Mouse (Mus musculus): ENCODE data around the gene Thap4. TPM values are rescaled to one million over a fixed set of nuclear protein-coding genes. Genes with fewer than 3 reads are reported as not detected.
"Not testable (repeated sequence)": the region's sequence is repeated elsewhere in the genome, so short reads cannot be mapped to it uniquely, and the experiment has no call there.

Gene Thap4
- polyA plus RNA-seq, 1 experiment from 2014 or later, result 75.3 TPM

DNA sequence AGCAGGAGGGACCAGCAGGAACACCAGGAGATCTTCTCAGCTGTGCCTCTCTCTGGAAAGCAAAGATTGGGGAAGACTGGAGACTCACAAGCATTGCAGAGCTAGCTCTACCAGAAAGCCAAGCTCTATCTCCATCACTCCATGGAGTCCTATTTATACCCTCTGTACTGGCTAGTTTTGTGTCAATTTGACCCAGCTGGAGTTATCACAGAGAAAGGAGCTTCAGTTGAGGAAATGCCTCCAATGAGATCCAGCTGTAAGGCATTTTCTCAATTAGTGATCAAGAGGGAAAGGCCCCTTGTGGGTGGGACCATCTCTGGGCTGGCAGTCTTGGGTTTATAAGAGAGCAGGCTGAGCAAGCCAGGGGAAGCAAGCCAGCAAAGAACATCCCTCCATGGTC is 96.1 kb downstream of the Thap4 start, which contains the start of gene Stk25:
Stk25 (minus strand) TSS at position 101 of the 400 bp plus-strand sequence.
- not testable (repeated sequence) for H3K4me3 ChIP-seq (ENCODE audit: low read length); H3K9me3 ChIP-seq (ENCODE audit: low read length); ATAC-seq (ENCODE audit: low FRiP score, low TSS enrichment); H3K4me1 ChIP-seq (ENCODE audit: insufficient read depth, low read length); H3K27me3 ChIP-seq (ENCODE audit: insufficient read depth, low read length); H3K36me3 ChIP-seq (ENCODE audit: insufficient read depth, low read length); H3K27ac ChIP-seq (ENCODE audit: low read length); H3K9ac ChIP-seq (replicated peaks; ENCODE audit: low read length); H3K4me2 ChIP-seq (replicated peaks; ENCODE audit: low read depth, low read length)

DNA sequence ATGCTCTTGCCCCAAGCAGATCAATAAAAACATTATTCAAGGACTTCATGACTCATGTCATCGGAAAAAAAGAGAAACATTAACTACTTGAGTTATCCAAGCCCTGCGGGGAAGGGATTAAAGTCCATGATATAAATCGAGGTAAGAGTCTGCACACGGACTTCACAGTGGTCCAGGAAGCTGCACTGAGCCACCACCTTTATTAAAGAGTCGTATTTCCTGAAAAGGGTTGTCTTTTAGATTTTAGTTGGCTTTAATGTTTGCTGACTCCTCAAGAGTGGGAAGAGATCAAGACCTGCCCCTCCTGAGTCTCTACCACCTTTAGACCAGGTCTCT is 97.7 kb downstream of the Thap4 start:
- 65% methylated on average over 5 of the region's 5 CpGs for WGBS

DNA sequence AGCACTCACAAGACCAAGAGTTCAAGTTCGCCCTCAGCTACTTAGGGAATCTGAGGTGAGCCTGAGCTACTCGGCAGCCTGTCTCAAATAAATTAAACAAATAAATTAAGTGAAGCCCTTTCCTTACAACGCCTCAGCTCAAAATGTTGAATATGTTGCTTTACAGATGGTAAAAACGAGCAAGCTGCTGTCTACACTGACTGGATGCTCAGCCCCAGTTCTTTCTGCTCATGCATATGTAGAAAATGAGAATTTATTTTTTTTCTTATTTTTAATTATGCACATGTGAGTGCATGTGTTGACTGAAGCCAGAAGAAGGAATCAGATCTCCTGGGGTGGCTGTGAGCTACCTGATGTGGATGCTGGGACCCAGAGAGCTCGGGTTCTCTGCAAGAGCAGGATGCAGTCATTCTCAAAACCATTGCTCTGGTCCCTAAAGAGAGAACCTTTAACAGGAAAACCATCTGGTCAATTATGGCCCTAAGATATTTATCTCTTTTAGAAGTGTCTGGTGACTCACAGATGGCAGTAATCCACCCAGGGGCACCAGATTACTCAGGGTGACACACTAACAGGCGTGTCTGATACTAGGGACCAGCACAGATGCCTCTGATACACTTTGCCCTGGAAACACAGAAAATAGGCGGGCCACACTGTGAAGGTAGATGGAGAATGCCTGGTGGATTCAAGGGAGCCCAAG is 98.2 kb downstream of the Thap4 start:
- Histone ChIP-seq H3K4me1 (ENCODE audit: insufficient read depth, low read length) (peaks cover 4% of the 10 kb centered on the region; the same call in 1 of the 2 replicates), H3K9ac (replicated peaks; ENCODE audit: low read length) (no peak overlapping the region), H3K27me3 (ENCODE audit: insufficient read depth, low read length) (no peaks in the 10 kb centered on the region), H3K27ac (ENCODE audit: low read length) (no peak overlapping the region), H3K4me3 (ENCODE audit: low read length) (no peak overlapping the region), H3K4me2 (replicated peaks; ENCODE audit: low read depth, low read length) (no peak overlapping the region), H3K9me3 (ENCODE audit: low read length) (0 out of 2 replicates have a peak, but pooled peaks cover 4% of the 10 kb centered on the region), H3K36me3 (ENCODE audit: insufficient read depth, low read length) (no peaks in the 10 kb centered on the region)
- ATAC-seq (ENCODE audit: low FRiP score, low TSS enrichment), result no peak
- WGBS, result 62% methylated on average over 7 of the region's 7 CpGs

More for the DNA sequence above, 97.7 kb downstream of the Thap4 start:
- H3K27me3 ChIP-seq (ENCODE audit: insufficient read depth, low read length), result no peaks in the 10 kb centered on the region
- H3K9me3 ChIP-seq (ENCODE audit: low read length), result 0 out of 2 replicates have a peak, but pooled peaks cover 4% of the 10 kb centered on the region
- no peaks in the 10 kb centered on the region for H3K36me3 ChIP-seq (ENCODE audit: insufficient read depth, low read length)
- no peak overlapping the region for H3K9ac ChIP-seq (replicated peaks; ENCODE audit: low read length)
- ATAC-seq (ENCODE audit: low FRiP score, low TSS enrichment), result no peak
- H3K4me2 ChIP-seq (replicated peaks; ENCODE audit: low read depth, low read length), result no peak overlapping the region
- no peak overlapping the region for H3K27ac ChIP-seq (ENCODE audit: low read length)
- no peak overlapping the region for H3K4me3 ChIP-seq (ENCODE audit: low read length)
- peaks cover 4% of the 10 kb centered on the region; the same call in 1 of the 2 replicates for H3K4me1 ChIP-seq (ENCODE audit: insufficient read depth, low read length)

DNA sequence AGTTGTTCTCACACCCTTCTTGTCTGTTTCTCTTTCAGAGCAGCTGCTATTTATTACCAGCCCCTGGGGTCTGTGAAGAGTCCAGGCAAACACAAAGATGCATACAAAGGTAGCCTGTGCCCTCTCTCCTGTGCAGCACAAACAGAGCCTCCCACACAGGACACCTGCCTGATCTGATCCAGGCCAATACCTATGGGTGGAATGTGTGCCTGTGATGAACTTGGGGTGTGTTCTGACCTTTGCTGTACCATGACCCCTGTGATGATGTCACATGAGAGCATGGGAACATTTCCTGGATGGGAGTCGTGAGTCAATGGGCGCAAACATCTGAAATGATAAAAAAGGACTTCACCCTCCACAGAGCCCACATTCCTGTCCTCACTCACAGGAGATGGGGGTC is 99.9 kb downstream of the Thap4 start:
- Histone ChIP-seq H3K27ac (ENCODE audit: low read length) (no peak overlapping the region), H3K9ac (replicated peaks; ENCODE audit: low read length) (no peak overlapping the region), H3K9me3 (ENCODE audit: low read length) (no peaks in the 10 kb centered on the region), H3K36me3 (ENCODE audit: insufficient read depth, low read length) (no peaks in the 10 kb centered on the region), H3K4me1 (ENCODE audit: insufficient read depth, low read length) (peaks cover 4% of the 10 kb centered on the region; the same call in 1 of the 2 replicates), H3K27me3 (ENCODE audit: insufficient read depth, low read length) (no peaks in the 10 kb centered on the region), H3K4me2 (replicated peaks; ENCODE audit: low read depth, low read length) (no peak overlapping the region), H3K4me3 (ENCODE audit: low read length) (no peak overlapping the region)
- WGBS, result 63% methylated on average over 2 of the region's 2 CpGs
- 0 out of 2 replicates have a peak, but pooled peaks have one; percentile 46 for ATAC-seq (ENCODE audit: low FRiP score, low TSS enrichment)

DNA sequence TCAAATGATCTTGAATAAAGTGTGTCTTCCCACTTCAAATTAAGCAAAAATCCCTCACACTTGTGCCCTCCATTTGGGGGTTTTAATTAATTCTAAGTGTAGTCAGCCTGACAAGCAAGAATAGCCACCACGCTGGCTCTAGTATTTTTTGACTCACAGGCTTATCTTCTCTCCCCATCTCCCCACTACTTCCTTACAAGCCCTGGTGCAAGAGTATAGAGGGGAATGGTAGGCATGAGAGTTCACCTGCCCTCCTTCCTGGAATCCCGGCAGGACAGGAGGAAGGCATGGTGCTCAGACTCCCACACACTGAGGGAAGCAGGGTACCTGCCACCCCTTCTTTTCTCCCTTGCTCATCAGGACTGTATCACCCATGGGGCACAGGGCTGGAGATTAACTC is 100.4 kb downstream of the Thap4 start:
- no peaks in the 10 kb centered on the region for H3K36me3 ChIP-seq (ENCODE audit: insufficient read depth, low read length)
- no peaks in the 10 kb centered on the region for H3K27me3 ChIP-seq (ENCODE audit: insufficient read depth, low read length)
- H3K4me2 ChIP-seq (replicated peaks; ENCODE audit: low read depth, low read length), result no peak overlapping the region
- ATAC-seq (ENCODE audit: low FRiP score, low TSS enrichment), result no peak
- H3K9me3 ChIP-seq (ENCODE audit: low read length), result no peaks in the 10 kb centered on the region
- peaks cover 4% of the 10 kb centered on the region; the same call in 1 of the 2 replicates for H3K4me1 ChIP-seq (ENCODE audit: insufficient read depth, low read length)
- 32% methylated on average over 2 of the region's 2 CpGs for whole genome bisulfite sequencing
- no peak overlapping the region for H3K4me3 ChIP-seq (ENCODE audit: low read length)
- no peak overlapping the region for H3K27ac ChIP-seq (ENCODE audit: low read length)
- H3K9ac ChIP-seq (replicated peaks; ENCODE audit: low read length), result no peak overlapping the region

Other genes with a start within 250 kb of the Thap4 start
- 10.1 and 10.4 TPM in 2 replicates for gene Farp2, start 242.8 kb downstream of the Thap4 start, polyA plus RNA-seq (2015; fragmentation: Nextera tagmentation; extraction: Ambion mirVana)
- 205 and 210 TPM in 2 replicates for gene Stk25, start 96.2 kb downstream of the Thap4 start, polyA plus RNA-seq (2015; fragmentation: Nextera tagmentation; extraction: Ambion mirVana)
- gene Bok, start 69.2 kb downstream of the Thap4 start, polyA plus RNA-seq (2015; fragmentation: Nextera tagmentation; extraction: Ambion mirVana), result 98.3 and 108 TPM in 2 replicates
- 85.3 and 95.0 TPM in 2 replicates for gene Atg4b, start 3.4 kb downstream of the Thap4 start, polyA plus RNA-seq (2015; fragmentation: Nextera tagmentation; extraction: Ambion mirVana)
- gene Dtymk, start 47.1 kb upstream of the Thap4 start, polyA plus RNA-seq (2015; fragmentation: Nextera tagmentation; extraction: Ambion mirVana), result 233 and 259 TPM in 2 replicates
- 20.6 TPM in 2 replicates for gene Ing5, start 49.1 kb upstream of the Thap4 start, polyA plus RNA-seq (2015; fragmentation: Nextera tagmentation; extraction: Ambion mirVana)
- gene D2hgdh, start 70.0 kb upstream of the Thap4 start, polyA plus RNA-seq (2015; fragmentation: Nextera tagmentation; extraction: Ambion mirVana), result 19.2 and 22.3 TPM in 2 replicates
- 0.10 TPM in 1 of 2 replicates, not detected in the other for gene Gal3st2, start 106.4 kb upstream of the Thap4 start, polyA plus RNA-seq (2015; fragmentation: Nextera tagmentation; extraction: Ambion mirVana)
- 0.14 TPM in 1 of 2 replicates, not detected in the other for gene Gal3st2b, start 163.4 kb upstream of the Thap4 start, polyA plus RNA-seq (2015; fragmentation: Nextera tagmentation; extraction: Ambion mirVana)
- not detected in 2 replicates for gene Gal3st2c, start 235.6 kb upstream of the Thap4 start, polyA plus RNA-seq (2015; fragmentation: Nextera tagmentation; extraction: Ambion mirVana)

All from kidney, embryonic 16.5 days (tissue).